Mouse (Mus musculus) urinary bladder, postnatal 4 days (tissue): ENCODE results near the gene Camkk2.

ENCODE experiments used
- DNase-seq, 2 experiments: peaks; one replicate each; pipeline ENCODE4 v3.0.0; 2021 to 2022; ENCODE audit warnings: low spot score in 2 of 2

Camkk2 gene

DNA sequence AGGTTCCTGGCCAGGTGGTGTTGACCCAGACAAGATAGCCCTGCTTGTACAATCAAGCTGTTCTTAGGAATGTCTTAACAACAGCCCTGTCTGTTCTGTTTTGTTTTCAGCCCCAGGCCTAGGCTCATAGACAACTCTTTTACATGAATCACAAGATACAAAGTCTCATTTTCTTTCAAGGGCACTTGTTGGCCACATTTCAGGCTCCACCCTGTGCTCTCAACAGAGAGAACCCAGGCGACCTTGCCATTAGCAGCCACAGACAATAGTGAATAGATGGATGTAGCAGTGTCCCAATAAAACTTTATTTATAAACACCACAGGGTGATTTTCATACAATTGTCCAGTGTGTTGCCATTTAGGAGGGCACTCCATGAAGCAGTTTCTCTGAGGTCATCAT, 2.9 kb upstream of the Camkk2 start:
- DNase-seq, result no peak

- DNase-seq, result no peak
These were observed 1.7 kb upstream of the Camkk2 start for GRCm38 (mm10) chr5:122780791-122781432.

GRCm38 (mm10) chr5:122778231-122779226, 680 bp downstream of the Camkk2 start:
- no peak for DNase-seq

DNA sequence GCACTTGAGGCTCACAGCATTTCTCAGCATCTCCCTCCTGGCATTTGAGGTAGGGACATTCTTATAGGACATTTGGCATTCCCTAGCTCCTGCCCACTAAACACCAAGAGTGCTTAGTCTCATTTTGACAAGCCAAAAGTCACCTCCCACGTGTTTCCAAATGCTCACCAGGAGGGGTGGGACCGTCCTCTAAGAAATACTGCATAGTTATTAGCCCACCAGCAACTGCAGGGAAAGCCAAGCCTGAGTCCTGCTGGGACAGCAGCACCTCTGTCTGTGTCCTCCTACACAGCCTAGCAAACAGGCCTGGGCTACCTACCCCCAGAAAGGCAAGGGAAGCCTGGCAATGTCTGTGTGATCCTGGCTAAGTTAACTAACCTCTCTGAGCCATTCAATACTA, 1.9 kb downstream of the Camkk2 start:
- no peak for DNase-seq

GRCm38 (mm10) chr5:122775646-122776286, 3.4 kb downstream of the Camkk2 start:
- no peak for DNase-seq

- DNase-seq, result no peak
These were observed 4.2 kb downstream of the Camkk2 start for GRCm38 (mm10) chr5:122774743-122775611.

- no peak for DNase-seq
These were observed 5.5 kb downstream of the Camkk2 start for GRCm38 (mm10) chr5:122773756-122774155.

DNA sequence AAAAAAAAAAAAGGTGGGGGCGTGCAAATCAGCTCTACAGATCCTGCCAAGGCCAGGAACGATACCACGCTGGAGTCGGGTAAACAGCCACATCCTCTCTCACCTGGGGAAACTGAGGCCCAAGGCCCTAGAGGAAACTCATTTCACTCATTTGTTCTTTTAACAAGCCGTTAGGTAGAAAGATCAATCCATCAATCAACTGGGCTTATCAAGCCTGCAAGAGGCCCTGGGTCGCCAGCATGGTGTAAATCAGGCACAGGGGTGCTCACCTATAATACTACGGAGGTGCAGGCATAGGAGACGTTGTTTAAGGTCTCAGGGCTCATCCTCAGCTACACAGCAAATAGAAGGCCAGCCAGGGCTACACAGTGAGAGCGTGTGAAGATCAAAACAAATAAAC, 7.8 kb downstream of the Camkk2 start:
- DNase-seq, result no peak

GRCm38 (mm10) chr5:122770806-122771261, 8.4 kb downstream of the Camkk2 start:
- DNase-seq, result peak; percentile 70 to 71

DNA sequence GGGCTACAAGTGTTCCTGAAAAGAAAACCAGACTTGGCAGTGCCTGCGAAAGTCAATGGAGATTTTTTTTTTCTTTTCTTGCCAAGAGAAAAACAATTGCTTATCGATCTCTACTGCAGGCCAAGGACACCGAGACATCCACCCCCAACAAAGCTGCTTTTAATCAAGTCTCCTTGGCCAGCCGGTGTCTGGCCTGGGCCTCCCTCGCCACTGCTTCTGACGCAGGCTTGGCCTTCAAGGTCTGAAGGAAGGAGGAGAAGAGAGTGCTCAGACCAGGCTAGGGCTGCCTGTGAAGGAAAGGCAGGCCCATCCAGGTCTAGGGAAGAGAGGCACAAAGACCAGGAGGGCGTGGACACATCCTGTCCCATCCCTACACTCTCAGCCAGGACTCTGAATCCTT, 8.9 kb downstream of the Camkk2 start:
- DNase-seq, result peak in 1 of 2 experiments; percentile 74

- no peak for DNase-seq
These were observed 10.1 kb downstream of the Camkk2 start for GRCm38 (mm10) chr5:122769101-122769568.

DNA sequence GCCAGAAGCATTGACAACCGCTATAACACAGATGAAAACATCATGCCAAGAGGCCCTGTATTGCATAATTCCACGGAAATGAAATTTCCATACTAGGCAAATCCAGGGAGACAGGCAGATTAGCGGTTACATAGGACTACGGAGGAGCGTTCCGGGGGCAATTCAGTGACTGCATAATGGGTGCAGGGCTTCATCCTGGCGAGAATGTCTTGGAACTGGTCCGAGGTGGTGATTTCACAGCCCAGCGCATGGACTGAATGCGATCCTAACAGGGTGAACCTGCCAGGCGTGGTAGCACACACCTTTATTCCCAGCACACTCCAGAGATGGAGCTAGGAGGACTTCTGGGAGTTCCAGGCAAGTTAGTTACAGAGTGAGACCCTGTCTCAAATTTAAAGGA, 11.9 kb downstream of the Camkk2 start:
- DNase-seq, result no peak

GRCm38 (mm10) chr5:122764032-122764464, 15.2 kb downstream of the Camkk2 start:
- DNase-seq, result peak; percentile 48 to 69

DNA sequence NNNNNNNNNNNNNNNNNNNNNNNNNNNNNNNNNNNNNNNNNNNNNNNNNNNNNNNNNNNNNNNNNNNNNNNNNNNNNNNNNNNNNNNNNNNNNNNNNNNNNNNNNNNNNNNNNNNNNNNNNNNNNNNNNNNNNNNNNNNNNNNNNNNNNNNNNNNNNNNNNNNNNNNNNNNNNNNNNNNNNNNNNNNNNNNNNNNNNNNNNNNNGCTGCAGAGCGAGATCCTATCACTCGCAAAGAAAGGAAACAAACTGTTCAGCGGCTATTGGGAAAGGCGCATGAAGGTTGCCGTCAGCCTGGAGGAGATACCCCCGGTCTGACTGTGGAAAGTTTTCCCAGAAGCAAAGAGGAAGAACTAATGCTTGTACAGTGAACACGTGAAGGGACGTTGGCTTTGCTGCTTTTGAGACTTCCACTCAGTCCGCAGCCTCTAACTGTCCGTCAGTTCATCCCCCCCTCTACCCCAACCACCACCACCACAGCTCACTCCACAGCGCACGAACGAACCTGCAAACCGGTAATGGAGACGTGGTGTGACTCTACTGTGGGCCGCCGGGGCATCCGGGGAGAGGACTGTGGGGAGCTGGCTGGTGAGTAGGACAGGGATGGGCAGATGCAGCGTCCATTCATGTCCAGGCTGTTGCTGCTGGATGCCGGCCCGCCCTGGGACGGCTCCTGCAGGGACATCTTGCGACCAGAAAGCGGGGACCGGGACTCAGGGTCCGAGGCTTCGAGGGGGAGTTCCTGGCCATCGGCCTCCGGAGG, 15.8 kb downstream of the Camkk2 start:
- no peak for DNase-seq

- DNase-seq, result no peak
These were observed 22.5 kb downstream of the Camkk2 start for GRCm38 (mm10) chr5:122756680-122757079.

- DNase-seq, result no peak
These were observed 23.1 kb downstream of the Camkk2 start for GRCm38 (mm10) chr5:122756144-122756543.

DNA sequence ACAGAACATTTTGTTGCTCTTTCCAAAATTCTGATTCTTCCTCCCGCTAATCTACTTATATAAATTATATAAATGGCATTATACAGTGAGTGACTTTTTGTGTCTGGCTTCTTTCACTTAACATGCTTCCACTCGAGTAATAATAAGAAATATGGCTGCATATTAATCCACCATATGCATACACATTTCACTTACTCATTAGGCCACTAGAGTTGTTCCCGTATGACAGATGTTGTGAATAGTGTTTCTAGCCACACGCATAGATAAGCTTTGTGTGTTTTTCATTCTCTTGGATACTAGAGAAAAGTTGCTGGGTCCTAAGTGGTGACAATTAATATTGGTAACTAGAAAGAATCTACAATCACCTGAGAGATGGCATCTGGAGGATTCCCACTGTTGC, 23.6 kb downstream of the Camkk2 start:
- DNase-seq, result no peak

DNA sequence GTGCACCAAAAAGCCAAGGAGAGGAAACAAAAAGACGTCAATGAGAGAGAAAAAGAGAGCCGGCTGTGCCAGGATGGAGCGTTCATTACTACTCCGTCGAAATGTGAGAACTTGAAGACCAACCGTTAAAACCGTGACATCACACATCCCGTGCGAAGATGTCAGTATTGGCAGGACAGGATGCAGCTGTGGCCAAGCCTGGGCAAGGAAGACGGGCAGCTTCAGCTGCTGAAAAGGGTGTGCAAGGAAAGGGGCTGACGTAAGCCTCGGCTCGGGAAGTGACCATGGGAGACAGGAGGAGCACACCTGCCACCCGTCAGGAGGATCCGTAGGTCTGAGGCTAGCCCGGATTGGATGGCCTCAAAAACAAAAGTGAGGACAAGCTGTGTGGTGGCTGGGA, 24.7 kb downstream of the Camkk2 start:
- no peak for DNase-seq

GRCm38 (mm10) chr5:122747950-122748349, 31.3 kb downstream of the Camkk2 start:
- no peak for DNase-seq

- DNase-seq, result no peak
These were observed 35.3 kb downstream of the Camkk2 start for GRCm38 (mm10) chr5:122743880-122744422.
